Mouse (Mus musculus) spleen, adult 2 months (tissue): ENCODE measurements around the gene Nanos2. TPM values are rescaled to one million over a fixed set of nuclear protein-coding genes. Genes with fewer than 3 reads are reported as not detected.

Experiments used
- DNase-seq, 2 experiments: peaks; one replicate each; pipeline versions ENCODE4 v3.0.0 to v3.0.0-alpha.2; 2012 to 2021; ENCODE audit warnings: low spot score in 2 of 2, low read depth in 1 of 2
- H3K27ac ChIP-seq: fragments of 200-500 bp; 2 replicates; pipeline ENCODE4 v1.5.1; 2012; ENCODE audit warnings: low read length, inconsistent platforms; ENCODE audit not compliant: insufficient read depth
- H3K27me3 ChIP-seq: fragments of 200-500 bp; 2 replicates; pipeline ENCODE4 v1.6.1; 2012; ENCODE audit warnings: mild to moderate bottlenecking, moderate library complexity, low read length, inconsistent platforms; ENCODE audit not compliant: control insufficient read depth, insufficient read depth
- H3K36me3 ChIP-seq: fragments of 200-500 bp; 2 replicates; pipeline ENCODE4 v1.6.1; 2012; ENCODE audit warnings: mild to moderate bottlenecking, low read length, inconsistent platforms; ENCODE audit not compliant: control insufficient read depth, insufficient read depth
- H3K4me1 ChIP-seq: fragments of 200-500 bp; 2 replicates; pipeline ENCODE4 v1.6.1; 2011; ENCODE audit warnings: inconsistent platforms; ENCODE audit not compliant: control insufficient read depth, insufficient read depth, insufficient read length
- H3K4me3 ChIP-seq: fragments of 200-500 bp; 2 replicates; pipeline ENCODE4 v1.5.1; 2011; ENCODE audit warnings: mild to moderate bottlenecking, inconsistent platforms; ENCODE audit not compliant: insufficient read depth, insufficient read length; ENCODE audit errors: extremely low read depth
- CTCF ChIP-seq: fragments of 200-500 bp; IDR thresholded peaks from 2 replicates; pipeline ENCODE4 v1.5.1; 2011; ENCODE audit warnings: mild to moderate bottlenecking, inconsistent platforms; ENCODE audit not compliant: insufficient read depth, insufficient read length, insufficient replicate concordance; ENCODE audit errors: extremely low read depth
- POLR2A ChIP-seq: fragments of 200-500 bp; IDR thresholded peaks from 2 replicates; pipeline ENCODE4 v1.6.1; 2011; ENCODE audit warnings: low read depth, low read length, inconsistent platforms
- WGBS: fragments of 180-500 bp; shearing (Covaris S2); methylation state at CpG from one replicate; pipeline ENCODE4 v1.1.7; 2018; 5-methylcytosine and 5-hydroxymethylcytosine counted together
- polyA plus RNA-seq: library from polyadenylated mRNA; depleted of rRNA; stranded (reverse); fragments of >200 nt; gene quantifications from 2 replicates; pipeline ENCODE4 v1.2.3, GENCODE M21; 2012

The Nanos2 gene
- polyA plus RNA-seq, 1 experiment: not detected

DNA sequence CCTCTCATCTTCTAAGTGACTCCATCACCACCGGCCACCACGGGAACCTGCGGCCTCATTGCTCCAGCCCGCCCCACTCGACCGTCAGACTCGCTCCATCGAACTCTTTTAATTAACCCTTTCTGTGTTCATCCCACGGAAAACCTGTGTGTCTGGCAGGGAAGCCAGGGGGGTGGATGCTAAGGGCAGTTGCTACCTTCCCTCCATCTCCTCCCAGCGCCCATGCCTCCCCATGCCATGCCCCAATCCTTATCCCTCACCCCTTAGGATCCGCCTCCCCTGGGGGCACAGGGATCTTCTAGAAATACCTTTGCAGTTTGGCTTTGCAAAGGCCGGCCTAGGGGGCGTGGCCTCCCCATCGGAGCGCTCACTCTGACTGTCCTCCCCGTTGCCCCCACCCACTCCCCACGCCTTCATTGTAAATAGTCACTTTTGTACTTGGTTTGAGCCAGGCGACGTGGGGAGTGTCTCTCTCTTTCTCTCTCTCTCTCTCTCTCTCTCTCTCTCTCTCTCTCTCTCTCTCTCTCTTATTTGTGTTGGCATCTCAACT, 23.8 kb upstream of the Nanos2 start:
- peaks cover 15% of the 10 kb centered on the region for H3K27me3 ChIP-seq
- no peak overlapping the region for H3K4me3 ChIP-seq
- no peaks in the 10 kb centered on the region for H3K36me3 ChIP-seq
- H3K4me1 ChIP-seq: 0 out of 2 replicates have a peak, but pooled peaks cover under 1% of the 10 kb centered on the region
- WGBS: 8% methylated on average over 19 of the region's 19 CpGs
- H3K27ac ChIP-seq: no peak overlapping the region
- no peak for DNase-seq
- no peak for TF ChIP-seq CTCF
- TF ChIP-seq POLR2A: no peak

DNA sequence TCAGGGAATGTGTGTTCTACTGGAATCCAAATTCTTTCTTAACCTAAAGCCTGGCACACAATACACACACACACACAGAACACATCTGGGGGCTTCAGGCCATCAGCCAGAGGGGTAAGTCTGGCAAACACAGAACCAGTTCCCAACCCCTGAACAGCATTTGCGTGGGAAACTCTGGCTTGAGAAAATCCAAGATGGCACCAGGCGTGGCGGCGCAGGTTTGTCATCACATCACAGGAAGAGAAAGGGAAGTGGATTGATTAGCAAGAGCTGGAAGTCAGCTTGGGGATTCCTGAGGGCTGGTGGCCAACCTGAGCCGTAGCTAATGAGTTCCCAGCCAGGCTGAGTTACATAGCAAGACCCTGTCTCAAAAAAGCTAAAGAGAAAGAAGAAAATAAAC, 21.9 kb upstream of the Nanos2 start:
- TF ChIP-seq CTCF (no peak), POLR2A (no peak)
- no peaks in the 10 kb centered on the region for H3K36me3 ChIP-seq
- whole genome bisulfite sequencing: 80% methylated on average over 5 of the region's 5 CpGs
- no peak overlapping the region for H3K4me3 ChIP-seq
- peaks cover 12% of the 10 kb centered on the region for H3K27me3 ChIP-seq
- H3K4me1 ChIP-seq: no peaks in the 10 kb centered on the region
- no peak overlapping the region for H3K27ac ChIP-seq
- DNase-seq: no peak

DNA sequence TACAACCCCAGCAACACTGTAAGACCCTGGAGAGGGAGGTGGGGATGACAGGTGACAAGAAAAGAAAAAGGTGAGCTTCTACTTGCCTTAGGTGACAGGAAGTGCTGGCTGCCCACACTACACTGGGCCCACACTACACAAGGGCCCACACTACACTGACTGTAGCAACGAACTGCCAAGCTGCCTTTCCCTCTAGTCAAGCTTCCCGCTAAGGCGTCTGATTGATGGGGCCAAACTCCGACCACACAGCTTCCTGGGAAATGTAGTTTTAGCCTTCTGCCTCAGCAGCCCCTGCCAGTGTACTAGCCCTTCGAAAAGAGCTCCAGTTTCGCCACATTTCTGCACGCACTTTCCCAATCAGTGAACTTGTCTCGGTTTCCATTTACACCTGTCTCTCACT, 19.6 kb upstream of the Nanos2 start:
- 21% methylated on average over 8 of the region's 8 CpGs for WGBS
- no peaks in the 10 kb centered on the region for H3K4me1 ChIP-seq
- H3K36me3 ChIP-seq: no peaks in the 10 kb centered on the region
- no peak for TF ChIP-seq POLR2A
- TF ChIP-seq CTCF: no peak
- no peak overlapping the region for H3K4me3 ChIP-seq
- DNase-seq: no peak
- H3K27ac ChIP-seq: no peak overlapping the region
- peaks cover 7% of the 10 kb centered on the region for H3K27me3 ChIP-seq

DNA sequence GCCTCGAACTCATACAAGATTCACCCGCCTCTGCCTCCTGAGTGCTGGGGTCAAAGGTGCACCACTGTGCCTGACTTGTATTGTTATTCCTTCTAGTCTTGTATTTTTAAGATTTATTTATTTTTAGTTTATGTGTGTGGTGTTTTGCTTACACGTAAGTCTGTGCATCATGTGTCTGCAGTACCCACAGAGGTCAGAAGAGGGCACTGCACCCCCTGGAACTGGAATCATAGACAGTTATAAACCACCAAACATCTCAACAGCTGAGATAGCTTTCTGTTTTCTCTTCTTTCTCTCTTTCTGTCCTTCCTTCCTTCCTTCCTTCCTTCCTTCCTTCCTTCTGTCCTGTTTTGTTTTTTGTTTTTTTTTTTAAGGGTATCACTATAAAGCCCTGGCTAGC, 16.2 kb upstream of the Nanos2 start:
- no peak for DNase-seq
- TF ChIP-seq CTCF (no peak), POLR2A (no peak)
- H3K27ac ChIP-seq: no peak overlapping the region
- no peaks in the 10 kb centered on the region for H3K4me1 ChIP-seq
- no peak overlapping the region for H3K4me3 ChIP-seq
- H3K27me3 ChIP-seq: no peaks in the 10 kb centered on the region
- H3K36me3 ChIP-seq: no peaks in the 10 kb centered on the region
- WGBS: 93% methylated on average over 3 of the region's 3 CpGs

DNA sequence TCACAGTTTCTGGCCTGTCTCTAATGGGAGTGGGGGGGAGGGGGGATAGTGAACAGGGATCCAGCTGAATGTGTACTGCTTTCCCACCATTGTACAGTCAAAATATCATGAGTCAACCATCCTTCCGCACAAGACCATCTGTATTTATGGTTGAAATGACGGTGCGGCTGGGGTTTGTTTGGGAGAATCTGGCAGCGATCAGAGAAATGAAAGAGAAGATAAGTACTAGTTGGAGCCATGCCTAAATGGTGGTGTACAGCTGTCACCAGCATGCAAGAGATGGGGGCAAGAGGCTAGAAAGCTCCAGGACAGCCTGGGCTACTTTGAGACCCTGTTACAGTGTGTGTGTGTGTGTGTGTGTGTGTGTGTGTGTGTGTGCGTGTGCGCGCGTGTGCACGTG, 8.8 kb upstream of the Nanos2 start:
- no peak overlapping the region for H3K27ac ChIP-seq
- 93% methylated on average over 9 of the region's 9 CpGs for WGBS
- no peak for DNase-seq
- H3K36me3 ChIP-seq: no peaks in the 10 kb centered on the region
- H3K4me1 ChIP-seq: no peaks in the 10 kb centered on the region
- TF ChIP-seq CTCF (no peak), POLR2A (no peak)
- H3K4me3 ChIP-seq: no peak overlapping the region
- H3K27me3 ChIP-seq: no peaks in the 10 kb centered on the region

DNA sequence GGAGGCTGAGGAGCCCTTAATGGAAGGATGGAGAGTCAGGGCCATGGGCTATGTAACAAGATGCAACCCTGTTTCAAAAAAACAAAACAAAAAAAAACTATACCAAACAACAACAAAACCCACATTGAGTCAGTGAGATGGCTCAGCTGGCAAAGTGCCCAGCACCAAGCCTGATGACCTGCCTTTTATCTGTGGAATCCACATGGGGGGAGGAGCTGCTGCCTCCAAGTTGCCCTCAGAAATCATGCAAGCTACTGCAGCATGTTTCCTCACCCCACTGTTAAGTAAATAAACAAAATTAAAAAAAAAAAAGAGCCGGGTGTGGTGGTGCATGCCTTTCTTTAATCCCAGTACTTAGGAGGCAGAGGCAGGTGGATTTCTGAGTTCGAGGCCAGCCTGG, 697 bp upstream of the Nanos2 start:
- Histone ChIP-seq H3K4me3 (no peak overlapping the region), H3K4me1 (peaks cover 1% of the 10 kb centered on the region; the same call in 1 of the 2 replicates), H3K36me3 (no peaks in the 10 kb centered on the region), H3K27ac (no peak overlapping the region), H3K27me3 (peaks cover 1% of the 10 kb centered on the region; the same call in 1 of the 2 replicates)
- no peak for TF ChIP-seq POLR2A
- TF ChIP-seq CTCF: no peak
- DNase-seq: no peak
- WGBS: 70% methylated on average over 2 of the region's 2 CpGs

DNA sequence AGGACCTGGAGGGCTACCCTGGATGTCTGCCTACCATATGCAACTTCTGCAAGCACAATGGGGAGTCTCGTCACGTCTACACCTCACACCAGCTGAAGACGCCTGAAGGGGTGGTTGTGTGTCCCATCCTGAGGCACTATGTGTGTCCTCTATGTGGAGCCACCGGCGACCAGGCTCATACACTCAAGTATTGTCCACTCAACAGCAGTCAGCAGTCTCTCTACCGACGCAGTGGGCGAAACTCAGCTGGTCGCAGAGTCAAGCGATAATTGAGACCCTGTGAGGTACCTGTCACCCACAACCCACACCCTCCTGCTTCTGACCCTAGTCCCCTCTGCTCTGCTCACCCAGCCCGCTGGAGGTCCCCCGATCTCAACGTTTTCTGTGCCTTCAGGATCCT, 547 bp downstream of the Nanos2 start:
- no peak overlapping the region for H3K4me3 ChIP-seq
- no peaks in the 10 kb centered on the region for H3K36me3 ChIP-seq
- no peak for DNase-seq
- H3K27ac ChIP-seq: no peak overlapping the region
- peaks cover 10% of the 10 kb centered on the region for H3K4me1 ChIP-seq
- TF ChIP-seq CTCF: no peak
- peaks cover 8% of the 10 kb centered on the region for H3K27me3 ChIP-seq
- 77% methylated on average over 13 of the region's 13 CpGs for WGBS
